Mouse (Mus musculus): ENCODE data around the gene Neu3. TPM values are rescaled to one million over a fixed set of nuclear protein-coding genes. Genes with fewer than 3 reads are reported as not detected.

The Neu3 gene
- polyA plus RNA-seq, 1 experiment: 2.9 TPM

DNA sequence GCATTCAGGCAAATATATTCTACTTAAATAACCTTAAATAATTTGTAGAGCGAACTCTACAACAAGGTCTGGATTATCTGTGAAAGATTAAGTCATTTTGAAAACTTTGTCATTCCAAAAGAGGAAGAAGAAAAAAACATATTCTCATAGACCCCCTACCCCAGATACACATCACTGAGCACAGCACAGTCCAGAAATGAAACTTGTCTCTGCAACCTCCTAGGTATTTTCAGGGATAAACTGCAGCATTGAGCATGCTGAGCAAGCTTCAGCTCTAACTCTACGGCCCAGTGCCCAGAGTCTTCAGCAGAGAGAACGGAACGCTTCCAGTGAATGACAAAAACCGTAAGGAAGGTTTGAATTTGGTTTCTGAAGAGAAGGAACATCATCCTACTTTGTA lies 22.3 kb upstream of the Neu3 start:
- no peak overlapping the region for H3K4me3 ChIP-seq (replicated peaks; ENCODE audit: insufficient read depth, low read depth, low read length)
- DNase-seq: no peak
- H3K27ac ChIP-seq (ENCODE audit: insufficient read depth, low read length): no peak overlapping the region
- H3K27me3 ChIP-seq (ENCODE audit: control insufficient read depth, insufficient read depth, low read length): no peaks in the 10 kb centered on the region
- 72% methylated on average over 5 of the region's 5 CpGs for WGBS
- TF ChIP-seq POLR2A (IDR thresholded peaks at IDR 0.05; ENCODE audit: borderline replicate concordance, insufficient read depth, low read length) (no peak), CTCF (IDR thresholded peaks at IDR 0.05; ENCODE audit: borderline replicate concordance, insufficient read depth, low read depth, low read length) (no peak)
- H3K4me1 ChIP-seq (ENCODE audit: control insufficient read depth, insufficient read depth, low read length): no peaks in the 10 kb centered on the region

DNA sequence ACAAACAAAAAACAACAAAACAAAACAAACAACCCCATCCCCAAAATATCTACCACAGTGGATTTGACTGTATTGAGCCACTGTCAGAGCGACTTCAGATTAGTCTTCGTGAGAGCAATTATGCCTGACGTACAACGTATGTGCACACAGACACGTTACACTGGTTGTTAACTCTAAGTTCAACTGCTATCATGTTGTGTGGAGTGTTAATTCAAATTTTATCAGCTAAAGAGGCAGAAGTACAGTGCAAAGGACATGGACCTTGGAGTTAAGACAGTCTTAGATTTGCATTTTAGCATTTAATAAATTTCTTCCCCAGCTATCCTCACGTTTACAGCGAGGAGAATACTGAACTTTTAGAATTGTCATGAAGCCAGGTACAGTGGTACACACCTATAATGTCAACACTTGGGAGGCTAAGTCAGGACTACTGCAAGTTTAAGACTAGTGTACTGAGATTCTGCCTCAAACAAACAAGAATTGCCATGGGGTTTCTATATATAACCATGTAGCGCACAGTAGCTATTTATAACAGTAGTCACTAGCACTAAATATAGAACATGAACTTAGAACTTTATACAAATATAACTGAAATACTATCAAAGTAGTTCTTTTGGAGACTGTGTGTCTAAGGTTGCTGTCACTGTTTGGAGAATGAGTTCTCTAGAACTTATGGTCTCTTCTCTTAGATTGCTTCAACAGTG lies 17.5 kb upstream of the Neu3 start:
- Histone ChIP-seq H3K4me3 (replicated peaks; ENCODE audit: insufficient read depth, low read depth, low read length) (no peak overlapping the region), H3K27ac (ENCODE audit: insufficient read depth, low read length) (no peak overlapping the region), H3K4me1 (ENCODE audit: control insufficient read depth, insufficient read depth, low read length) (peaks cover 5% of the 10 kb centered on the region), H3K27me3 (ENCODE audit: control insufficient read depth, insufficient read depth, low read length) (no peaks in the 10 kb centered on the region)
- TF ChIP-seq POLR2A (IDR thresholded peaks at IDR 0.05; ENCODE audit: borderline replicate concordance, insufficient read depth, low read length) (no peak), CTCF (IDR thresholded peaks at IDR 0.05; ENCODE audit: borderline replicate concordance, insufficient read depth, low read depth, low read length) (no peak)
- 93% methylated on average over 8 of the region's 8 CpGs for WGBS
- no peak for DNase-seq

DNA sequence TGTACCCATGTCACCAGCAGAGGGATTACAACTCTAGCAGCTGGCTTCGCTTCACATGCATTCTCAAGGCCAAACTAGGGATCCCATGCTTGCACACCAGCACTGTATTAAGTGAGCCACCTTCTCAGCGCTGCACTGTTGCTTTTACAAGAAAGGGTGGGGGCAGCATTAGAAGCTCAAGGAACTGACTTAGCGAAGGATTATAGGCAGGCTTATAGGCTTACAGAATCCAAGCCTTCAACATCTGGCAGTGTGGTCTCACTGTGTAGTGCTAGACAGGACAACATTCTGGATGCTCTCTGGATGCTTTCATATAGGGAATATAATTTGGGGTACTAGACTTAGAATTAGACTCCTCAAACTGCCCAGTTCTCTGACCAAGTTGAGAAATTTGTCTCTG lies 10.0 kb upstream of the Neu3 start:
- 93% methylated on average over 3 of the region's 3 CpGs for WGBS
- H3K27ac ChIP-seq (ENCODE audit: insufficient read depth, low read length): no peak overlapping the region
- H3K4me3 ChIP-seq (replicated peaks; ENCODE audit: insufficient read depth, low read depth, low read length): no peak overlapping the region
- no peak for TF ChIP-seq CTCF (IDR thresholded peaks at IDR 0.05; ENCODE audit: borderline replicate concordance, insufficient read depth, low read depth, low read length)
- TF ChIP-seq POLR2A (IDR thresholded peaks at IDR 0.05; ENCODE audit: borderline replicate concordance, insufficient read depth, low read length): no peak
- H3K4me1 ChIP-seq (ENCODE audit: control insufficient read depth, insufficient read depth, low read length): peaks cover 5% of the 10 kb centered on the region
- no peak for DNase-seq
- H3K27me3 ChIP-seq (ENCODE audit: control insufficient read depth, insufficient read depth, low read length): no peaks in the 10 kb centered on the region

DNA sequence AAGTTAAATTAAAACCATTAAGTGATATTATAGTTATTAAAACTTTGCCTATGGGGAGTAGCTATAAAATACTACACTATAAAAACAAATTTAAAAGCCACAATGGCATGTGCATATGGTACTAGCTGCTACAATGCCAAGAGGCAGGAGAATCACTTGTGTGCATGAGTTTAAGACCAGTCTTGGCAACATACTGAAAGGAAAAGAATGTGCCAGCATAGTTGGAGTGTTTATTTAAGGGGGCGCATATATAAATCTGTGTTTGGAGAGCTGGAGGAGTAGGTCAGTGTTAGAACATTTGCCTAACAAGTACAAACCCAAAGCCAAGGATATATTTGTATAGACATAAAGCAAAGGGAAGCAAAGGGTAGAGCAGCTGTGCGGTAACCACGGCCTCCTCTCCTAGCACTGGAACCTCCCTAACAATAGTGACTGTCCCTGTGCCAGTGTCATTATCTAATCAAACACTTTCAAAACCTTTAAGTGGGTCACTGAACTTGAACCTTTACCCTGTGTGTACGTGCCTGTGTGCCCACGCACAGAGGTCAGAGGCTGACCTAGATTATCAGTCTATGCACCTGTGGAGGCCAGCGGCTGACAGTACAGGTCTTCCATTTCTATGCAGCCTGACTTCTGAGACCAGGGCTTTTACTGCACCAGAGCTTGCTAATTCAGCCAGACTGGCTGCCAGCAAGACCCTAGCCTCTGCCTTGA lies 9.3 kb upstream of the Neu3 start:
- TF ChIP-seq CTCF (IDR thresholded peaks at IDR 0.05; ENCODE audit: borderline replicate concordance, insufficient read depth, low read depth, low read length): no peak
- no peak for TF ChIP-seq POLR2A (IDR thresholded peaks at IDR 0.05; ENCODE audit: borderline replicate concordance, insufficient read depth, low read length)
- H3K4me1 ChIP-seq (ENCODE audit: control insufficient read depth, insufficient read depth, low read length): peaks cover 5% of the 10 kb centered on the region
- no peak for DNase-seq
- no peak overlapping the region for H3K27ac ChIP-seq (ENCODE audit: insufficient read depth, low read length)
- H3K27me3 ChIP-seq (ENCODE audit: control insufficient read depth, insufficient read depth, low read length): no peaks in the 10 kb centered on the region
- H3K4me3 ChIP-seq (replicated peaks; ENCODE audit: insufficient read depth, low read depth, low read length): no peak overlapping the region
- WGBS: 94% methylated on average over 6 of the region's 6 CpGs

DNA sequence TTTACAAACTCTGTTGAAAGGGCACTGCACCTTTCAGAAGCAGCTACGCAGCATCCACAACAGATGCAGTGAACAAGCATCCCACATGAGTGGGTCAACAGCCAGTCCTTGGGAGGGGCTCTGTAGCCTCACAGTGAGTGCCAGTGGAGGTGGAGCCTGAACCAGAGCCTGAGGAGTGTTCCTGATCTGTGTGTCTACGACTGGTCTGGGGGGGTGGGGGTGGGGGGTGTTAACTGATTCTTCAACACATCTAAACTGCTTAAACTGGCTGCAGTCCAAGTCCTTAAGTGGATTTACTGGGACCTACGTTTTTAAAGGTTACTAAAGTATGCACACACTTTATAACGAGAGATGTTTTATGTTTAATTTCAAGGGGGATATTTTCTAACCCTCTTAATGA lies 8.6 kb upstream of the Neu3 start:
- WGBS: 54% methylated on average over 4 of the region's 4 CpGs
- Histone ChIP-seq H3K27me3 (ENCODE audit: control insufficient read depth, insufficient read depth, low read length) (no peaks in the 10 kb centered on the region), H3K4me3 (replicated peaks; ENCODE audit: insufficient read depth, low read depth, low read length) (no peak overlapping the region), H3K27ac (ENCODE audit: insufficient read depth, low read length) (no peak overlapping the region), H3K4me1 (ENCODE audit: control insufficient read depth, insufficient read depth, low read length) (peaks cover 5% of the 10 kb centered on the region)
- no peak for TF ChIP-seq CTCF (IDR thresholded peaks at IDR 0.05; ENCODE audit: borderline replicate concordance, insufficient read depth, low read depth, low read length)
- TF ChIP-seq POLR2A (IDR thresholded peaks at IDR 0.05; ENCODE audit: borderline replicate concordance, insufficient read depth, low read length): no peak
- no peak for DNase-seq

DNA sequence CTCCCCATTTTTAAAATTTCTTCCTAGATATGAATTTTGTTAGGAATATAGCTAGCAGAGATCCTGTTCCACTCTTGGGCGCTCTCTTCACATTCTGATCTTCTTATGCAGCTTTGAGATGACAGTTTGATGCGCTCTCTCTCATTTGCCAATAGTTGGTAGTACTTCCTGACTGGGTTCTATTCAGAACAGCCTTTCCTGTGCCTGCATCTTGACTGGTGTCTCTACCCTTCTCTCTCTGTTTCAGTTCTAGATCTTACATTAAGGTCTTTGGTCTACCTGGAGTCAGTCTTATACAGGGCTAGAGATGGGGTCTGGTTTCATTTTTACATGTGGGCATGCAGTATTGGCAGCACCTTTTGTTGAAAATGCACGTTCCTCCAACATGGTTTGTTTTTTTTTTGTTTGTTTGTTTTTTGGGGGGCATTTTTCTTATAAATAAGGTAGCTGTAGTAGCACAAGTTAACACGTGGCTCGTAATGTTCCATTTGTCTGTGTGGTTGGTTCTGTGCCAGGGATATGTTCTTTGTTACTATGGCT lies 6.2 kb upstream of the Neu3 start:
- no peak overlapping the region for H3K4me3 ChIP-seq (replicated peaks; ENCODE audit: insufficient read depth, low read depth, low read length)
- WGBS: 76% methylated on average over 5 of the region's 5 CpGs
- TF ChIP-seq POLR2A (IDR thresholded peaks at IDR 0.05; ENCODE audit: borderline replicate concordance, insufficient read depth, low read length) (no peak), CTCF (IDR thresholded peaks at IDR 0.05; ENCODE audit: borderline replicate concordance, insufficient read depth, low read depth, low read length) (no peak)

DNA sequence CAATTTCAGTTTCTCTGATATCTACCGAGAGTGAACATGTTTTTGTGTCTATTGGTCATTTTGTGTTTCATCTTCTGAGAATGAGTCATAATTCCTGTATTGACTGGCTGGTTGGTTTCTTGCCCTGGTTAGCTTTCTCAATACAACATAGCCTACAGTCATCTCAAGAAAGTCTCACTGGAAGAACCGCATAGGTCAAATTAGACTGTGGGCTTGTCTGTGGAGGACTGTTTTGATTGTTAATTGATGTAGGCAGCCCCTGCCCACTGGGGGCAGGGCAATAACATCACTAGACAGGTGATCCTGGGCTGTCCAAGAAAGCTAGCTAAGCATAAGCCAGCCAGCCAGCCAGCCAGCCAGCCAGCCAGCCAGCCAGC lies 5.6 kb upstream of the Neu3 start:
- 85% methylated on average over 2 of the region's 2 CpGs for WGBS
- no peaks in the 10 kb centered on the region for H3K27me3 ChIP-seq (ENCODE audit: control insufficient read depth, insufficient read depth, low read length)

More for the DNA sequence above, 6.2 kb upstream of the Neu3 start:
- H3K4me1 ChIP-seq (ENCODE audit: control insufficient read depth, insufficient read depth, low read length): no peaks in the 10 kb centered on the region
- no peaks in the 10 kb centered on the region for H3K27me3 ChIP-seq (ENCODE audit: control insufficient read depth, insufficient read depth, low read length)
- no peak overlapping the region for H3K27ac ChIP-seq (ENCODE audit: insufficient read depth, low read length)
- no peak for DNase-seq

More for the DNA sequence above, 5.6 kb upstream of the Neu3 start:
- Histone ChIP-seq H3K27ac (ENCODE audit: insufficient read depth, low read length) (no peak overlapping the region), H3K4me3 (replicated peaks; ENCODE audit: insufficient read depth, low read depth, low read length) (no peak overlapping the region), H3K4me1 (ENCODE audit: control insufficient read depth, insufficient read depth, low read length) (no peaks in the 10 kb centered on the region)
- TF ChIP-seq CTCF (IDR thresholded peaks at IDR 0.05; ENCODE audit: borderline replicate concordance, insufficient read depth, low read depth, low read length) (no peak), POLR2A (IDR thresholded peaks at IDR 0.05; ENCODE audit: borderline replicate concordance, insufficient read depth, low read length) (no peak)
- no peak for DNase-seq
